Mouse (Mus musculus) ovary, postnatal 36 days (tissue): Measurements from ENCODE around the gene Ccdc113.

Source experiments
- DNase-seq: peaks from one replicate; pipeline ENCODE4 v3.0.0; 2022; ENCODE audit warnings: low spot score, mixed read lengths

The Ccdc113 gene

GRCm38 (mm10) chr8:95533584-95534387, at the start of gene Ccdc113:
Gene Ccdc113 (plus strand): TSS chr8:95534085.
- peak; percentile 70 for DNase-seq

DNA sequence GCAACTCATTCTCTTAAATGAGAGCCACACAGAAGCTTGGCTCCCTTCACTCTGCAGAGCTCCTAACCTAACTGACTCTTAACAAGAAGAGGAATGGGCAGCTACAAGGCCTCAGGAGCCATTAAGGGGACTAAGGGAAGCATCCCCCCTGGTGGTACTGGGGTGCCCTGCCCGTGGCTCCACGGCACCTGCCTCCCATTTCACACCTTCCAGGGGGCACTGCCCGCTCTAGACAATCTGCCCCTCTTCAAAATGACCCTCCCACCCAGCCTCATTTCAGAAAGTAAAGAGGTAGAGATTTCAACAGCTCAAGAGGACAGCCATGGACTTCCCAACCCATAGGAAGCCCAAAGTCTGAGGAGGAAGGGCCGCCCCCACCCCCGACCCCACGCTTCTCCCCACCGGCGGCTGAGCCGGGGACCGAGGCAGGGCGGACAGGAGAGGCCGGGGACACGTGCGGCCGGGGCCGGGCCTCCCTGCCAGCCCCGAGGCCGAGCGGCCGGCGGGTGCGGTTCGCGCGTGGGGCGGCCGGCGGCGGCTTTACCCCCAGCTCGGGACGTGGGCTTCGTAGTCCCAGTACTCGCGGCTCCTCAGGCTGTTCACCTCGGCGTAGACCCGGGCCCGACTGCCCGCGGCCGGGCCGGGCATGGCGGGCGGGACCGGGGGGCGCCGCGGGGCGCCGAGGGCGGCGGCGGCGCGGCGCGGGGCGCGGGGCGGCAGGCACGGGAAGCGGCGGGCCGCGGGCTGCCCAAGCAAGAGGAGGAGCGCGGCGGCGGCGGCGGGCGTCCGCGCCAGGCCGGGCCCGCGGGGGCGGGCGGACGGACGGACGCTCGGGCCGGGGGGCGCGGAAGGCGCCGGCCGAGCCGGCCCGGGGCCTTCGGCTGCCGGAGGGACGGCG, 45.8 kb upstream of the Ccdc113 start:
- DNase-seq: no peak

GRCm38 (mm10) chr8:95488698-95489332, 45.1 kb upstream of the Ccdc113 start:
- DNase-seq: peak; percentile 89

- DNase-seq: no peak
Measured at GRCm38 (mm10) chr8:95490006-95490405, 43.9 kb upstream of the Ccdc113 start, which contains the start of gene Csnk2a2. Gene Csnk2a2 (minus strand): TSS chr8:95490039.

- DNase-seq: no peak
Measured at GRCm38 (mm10) chr8:95492057-95492456, 41.8 kb upstream of the Ccdc113 start.

DNA sequence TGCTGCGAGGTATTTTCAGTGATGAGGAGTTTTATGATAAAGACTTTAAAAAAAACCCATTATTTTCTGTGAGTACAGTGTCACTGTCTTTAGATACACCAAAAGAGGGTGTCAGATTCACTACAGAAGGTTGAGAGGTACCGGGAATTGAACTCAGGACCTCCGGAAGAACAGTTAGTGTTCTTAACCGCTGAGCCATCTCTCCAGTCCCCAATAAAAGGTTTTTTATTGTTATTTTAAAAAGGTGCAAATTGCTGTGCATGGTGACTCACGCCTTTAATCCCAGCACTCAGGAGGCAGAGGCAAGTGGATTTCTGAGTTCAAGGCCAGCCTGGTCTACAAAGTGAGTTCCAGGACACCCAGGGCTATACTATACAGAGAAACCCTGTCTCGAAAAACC, 38.4 kb upstream of the Ccdc113 start:
- no peak for DNase-seq

- DNase-seq: no peak
Measured at GRCm38 (mm10) chr8:95496420-95496819, 37.5 kb upstream of the Ccdc113 start.

DNA sequence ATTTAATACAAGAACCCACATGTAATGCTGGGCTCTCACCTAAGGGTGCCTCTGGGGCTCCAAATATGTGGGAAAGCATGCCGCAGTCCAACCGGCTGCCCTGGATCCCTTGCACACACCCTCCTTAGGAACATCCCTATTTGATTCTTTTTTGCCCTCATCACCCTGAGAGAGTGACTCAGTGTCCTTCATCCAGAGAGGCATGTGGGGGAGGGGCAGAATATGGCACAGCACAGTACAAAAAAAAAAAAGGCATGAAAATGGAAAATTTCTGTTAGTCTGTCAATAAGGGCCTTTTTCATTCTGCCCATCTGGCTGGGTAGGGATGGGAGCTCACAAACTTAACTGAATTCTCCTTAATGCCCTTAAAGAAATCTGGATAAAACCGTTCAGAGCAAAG, 36.1 kb upstream of the Ccdc113 start:
- no peak for DNase-seq

DNA sequence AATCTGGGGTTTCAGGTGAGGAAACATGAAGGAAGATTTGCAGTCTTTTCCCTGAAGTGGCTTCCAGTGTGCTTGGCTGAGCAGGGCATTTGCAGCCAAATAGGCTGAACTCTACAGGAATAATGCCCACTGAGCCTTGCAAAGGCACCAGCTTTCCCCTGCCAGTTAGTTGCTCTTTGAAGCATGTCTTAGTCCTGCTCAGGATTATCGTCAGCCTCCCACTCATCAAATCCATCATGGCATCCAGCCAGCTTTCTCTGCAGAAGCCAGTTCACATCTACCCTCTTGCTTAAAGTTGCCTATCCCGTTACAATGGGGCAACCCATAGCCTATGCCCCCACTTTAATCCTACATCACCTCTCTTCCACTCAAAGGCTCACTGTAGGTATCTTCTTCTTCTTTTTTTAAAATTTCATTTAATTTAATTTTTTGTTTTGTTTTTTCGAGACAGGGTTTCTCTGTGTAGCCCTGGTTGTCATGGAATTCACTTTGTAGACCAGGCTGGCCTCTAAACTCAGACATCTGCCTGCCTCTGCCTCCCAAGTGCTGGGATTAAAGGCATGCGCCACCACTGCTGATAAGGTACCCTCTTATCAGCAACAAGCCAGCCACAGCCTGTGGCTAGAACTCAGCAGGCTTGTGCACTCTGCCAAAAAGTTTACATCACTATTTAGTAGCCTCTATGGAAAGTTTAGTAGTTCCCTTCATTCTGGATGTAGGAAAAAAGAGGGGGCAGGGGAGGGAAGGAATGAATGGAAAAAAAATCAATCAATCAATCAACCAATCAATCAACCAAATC, 34.4 kb upstream of the Ccdc113 start:
- DNase-seq: no peak

DNA sequence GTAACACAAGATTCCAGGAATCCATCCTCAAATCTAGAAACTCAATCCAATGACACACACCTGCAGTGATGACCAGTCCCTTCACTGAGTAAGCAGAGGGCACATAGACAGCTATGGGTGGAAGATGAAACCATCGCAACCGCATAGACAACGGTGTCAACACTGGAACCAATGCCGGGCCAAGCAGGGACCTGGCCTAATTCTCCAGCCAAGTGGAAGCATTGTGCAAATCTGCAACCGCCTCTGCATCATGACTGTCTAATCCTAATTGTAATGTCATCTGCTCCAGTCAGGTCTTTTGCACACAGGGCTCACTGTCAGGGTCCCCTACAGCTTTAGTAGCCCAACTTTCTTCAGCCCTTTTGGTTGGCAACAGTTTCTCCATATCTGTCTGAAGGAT, 33.4 kb upstream of the Ccdc113 start:
- no peak for DNase-seq

DNA sequence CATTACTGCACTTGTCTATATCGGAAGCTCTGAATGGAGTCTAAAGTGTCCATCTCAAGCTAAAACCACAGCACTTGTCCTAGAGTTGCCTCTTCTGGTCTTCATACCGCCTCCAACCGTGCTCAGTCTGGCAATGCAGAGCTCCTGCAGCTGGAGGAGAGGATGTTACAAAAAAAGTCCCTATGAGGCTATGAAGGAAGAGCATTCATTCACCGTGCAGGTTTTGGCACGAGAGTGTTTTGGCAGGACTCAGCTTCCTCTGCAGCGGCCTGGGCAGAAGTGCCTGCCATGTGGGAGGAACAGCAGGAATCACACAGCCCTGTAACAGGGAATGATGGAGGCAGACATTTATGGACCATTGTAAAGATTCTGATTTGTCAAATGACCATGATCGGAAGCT, 31.5 kb upstream of the Ccdc113 start:
- no peak for DNase-seq

- DNase-seq: no peak
Measured at GRCm38 (mm10) chr8:95504835-95505234, 29.1 kb upstream of the Ccdc113 start.

DNA sequence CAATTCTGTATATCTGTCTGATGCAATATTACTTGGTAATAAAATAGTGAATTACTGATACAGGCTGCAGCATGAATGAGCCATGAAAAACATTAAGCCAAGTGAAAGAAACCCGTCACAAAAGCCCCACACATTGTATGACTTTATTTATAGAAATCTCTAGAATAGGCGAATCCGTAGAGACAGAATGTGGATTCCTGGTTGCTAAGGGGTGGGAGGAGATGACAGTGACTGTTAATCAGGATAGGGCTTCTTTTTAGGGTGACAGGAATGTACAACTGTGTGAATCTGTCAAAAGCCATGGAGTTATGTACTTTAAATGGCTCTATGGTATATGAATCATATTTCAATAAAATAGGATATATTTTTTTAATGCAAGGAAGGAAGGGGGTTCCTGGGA, 28.3 kb upstream of the Ccdc113 start:
- DNase-seq: no peak

GRCm38 (mm10) chr8:95506245-95506644, 27.6 kb upstream of the Ccdc113 start:
- DNase-seq: no peak

- no peak for DNase-seq
Measured at GRCm38 (mm10) chr8:95512257-95512656, 21.6 kb upstream of the Ccdc113 start.

- no peak for DNase-seq
Measured at GRCm38 (mm10) chr8:95513219-95513618, 20.7 kb upstream of the Ccdc113 start.

- no peak for DNase-seq
Measured at GRCm38 (mm10) chr8:95516928-95517327, 17.0 kb upstream of the Ccdc113 start.

GRCm38 (mm10) chr8:95523991-95524390, 9.9 kb upstream of the Ccdc113 start:
- DNase-seq: no peak

DNA sequence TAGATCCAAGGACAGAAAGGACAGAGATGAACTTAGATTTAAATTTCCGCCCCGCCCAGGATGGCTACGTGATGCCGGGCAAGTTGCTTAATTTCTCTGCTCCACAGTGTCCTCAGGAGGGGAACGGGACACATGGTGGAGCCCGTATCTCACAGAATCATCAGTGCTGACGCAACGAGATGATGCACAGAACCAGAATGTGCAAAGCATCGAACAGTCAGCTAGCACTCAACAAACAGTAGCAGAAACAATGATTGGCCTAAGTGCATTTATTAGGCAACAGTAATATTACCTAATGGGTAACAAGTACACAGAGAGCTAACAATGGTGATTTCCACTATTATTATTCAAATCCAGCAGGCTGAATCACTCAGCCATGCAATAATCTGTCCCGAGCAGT, 5.7 kb upstream of the Ccdc113 start:
- no peak for DNase-seq

DNA sequence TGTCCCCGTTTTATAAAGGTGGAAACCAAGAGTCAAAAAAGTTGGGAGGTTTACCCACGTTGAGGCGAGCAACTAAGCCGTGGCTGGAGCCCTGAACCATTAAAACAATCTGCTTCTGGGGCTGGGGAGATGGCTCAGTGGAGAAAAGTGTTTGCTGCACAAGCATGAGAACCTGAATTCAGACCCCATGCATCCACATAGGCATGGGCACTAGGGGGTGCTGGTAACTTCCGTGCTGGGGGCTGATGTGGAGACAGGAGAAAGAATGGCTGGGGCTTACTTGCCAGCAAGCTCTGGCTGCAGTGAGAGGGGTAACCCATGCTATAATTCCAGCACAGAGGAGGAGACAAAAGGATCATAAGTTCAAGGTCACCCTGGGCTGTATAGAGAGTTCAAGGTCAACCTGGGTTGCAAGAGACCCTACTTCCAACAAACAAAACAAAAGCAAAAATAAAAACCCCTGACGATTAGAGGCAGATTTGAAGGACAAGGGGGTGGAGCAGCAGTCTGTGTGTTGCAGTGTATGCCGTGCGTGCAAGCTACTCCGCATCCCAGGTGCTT, 5.1 kb upstream of the Ccdc113 start:
- no peak for DNase-seq

GRCm38 (mm10) chr8:95532206-95532605, 1.7 kb upstream of the Ccdc113 start:
- no peak for DNase-seq
